Mouse (Mus musculus): ENCODE measurements around the gene Dnmbp. TPM values are rescaled to one million over a fixed set of nuclear protein-coding genes. Genes with fewer than 3 reads are reported as not detected.

Dnmbp gene
- total RNA-seq, 2 experiments from 2014 or later: 10.0 to 13.3 TPM

DNA sequence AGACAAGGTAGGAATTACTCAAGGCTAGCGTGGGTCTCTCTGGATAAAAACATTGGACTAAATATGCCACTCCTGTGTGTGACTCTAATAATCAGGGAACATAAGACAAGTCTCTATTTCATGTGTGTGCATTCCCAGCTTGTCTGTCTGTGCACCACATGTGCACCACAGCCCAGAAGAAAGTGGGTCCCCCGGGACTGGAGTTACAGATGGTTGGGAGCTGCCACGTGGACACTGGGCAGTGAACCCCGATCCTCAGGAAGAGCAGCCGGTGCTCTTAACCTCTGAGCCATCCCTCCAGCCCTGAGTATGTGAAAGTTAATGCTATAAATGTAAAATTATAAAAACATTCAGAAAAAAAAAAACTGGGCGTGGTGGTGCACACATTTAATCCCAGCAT lies 22.2 kb downstream of the Dnmbp start:
- no peak for DNase-seq (ENCODE audit: low spot score in 2 of 2)

DNA sequence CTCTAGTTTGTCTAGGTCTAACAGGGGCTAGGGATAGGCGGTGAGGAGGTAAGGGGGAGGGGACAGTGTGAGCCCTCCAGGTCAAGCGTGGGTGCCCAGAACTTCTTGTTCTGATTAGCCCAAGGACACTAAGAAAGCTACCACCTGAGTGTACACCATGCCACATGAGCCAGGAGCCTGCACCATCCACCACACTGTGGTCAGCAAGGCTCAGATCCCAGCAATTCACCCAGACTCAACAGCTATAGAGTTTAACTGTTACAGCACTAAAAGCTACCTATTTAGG lies 22.6 kb downstream of the Dnmbp start:
- DNase-seq (ENCODE audit: low spot score in 2 of 2): no peak
- intact Hi-C loops (cut with DNase I): no loop called here

More for the DNA sequence above, 22.2 kb downstream of the Dnmbp start:
- intact Hi-C loops (cut with DNase I): no loop called here

DNA sequence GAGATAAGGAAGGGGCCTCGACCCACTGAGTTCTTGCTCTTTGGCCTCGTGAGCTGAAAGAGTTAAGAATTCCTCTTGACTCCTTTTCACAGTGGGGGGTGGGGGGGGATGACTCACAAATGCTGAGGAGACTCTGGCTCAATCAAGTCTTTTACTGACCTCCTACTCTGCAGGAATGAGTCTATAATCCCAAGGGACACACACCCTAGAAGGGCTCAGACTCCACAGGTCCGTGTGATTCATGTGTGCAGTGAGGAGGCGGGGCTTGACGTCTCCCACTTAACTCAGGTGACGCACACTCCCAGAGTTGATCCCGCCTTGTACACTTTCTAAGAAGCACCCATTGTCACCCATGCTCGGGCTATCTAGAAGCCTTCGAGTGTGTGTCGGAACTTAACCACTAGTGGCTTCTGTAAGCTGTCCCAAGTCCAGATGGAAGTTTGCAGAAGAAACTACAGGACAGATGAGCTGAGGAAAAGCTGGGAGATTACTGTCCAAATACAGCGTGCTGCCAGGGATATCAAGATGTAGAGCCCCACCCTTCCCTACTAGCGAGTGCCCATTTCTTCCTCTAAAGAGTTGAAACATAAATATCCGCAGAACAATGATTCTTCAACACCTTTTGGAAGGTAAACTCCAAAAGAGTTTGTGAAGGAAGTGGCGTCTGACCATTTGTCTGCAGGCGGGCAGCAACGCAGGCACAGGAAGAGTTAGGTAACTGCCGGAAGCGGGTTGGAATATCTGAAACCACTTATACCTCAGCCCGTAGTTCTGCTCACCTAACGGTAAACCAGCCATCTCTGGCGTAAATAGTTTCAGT lies 23.2 kb downstream of the Dnmbp start:
- intact Hi-C loops (cut with DNase I): no loop called here
- no peak for DNase-seq (ENCODE audit: low spot score in 2 of 2)

DNA sequence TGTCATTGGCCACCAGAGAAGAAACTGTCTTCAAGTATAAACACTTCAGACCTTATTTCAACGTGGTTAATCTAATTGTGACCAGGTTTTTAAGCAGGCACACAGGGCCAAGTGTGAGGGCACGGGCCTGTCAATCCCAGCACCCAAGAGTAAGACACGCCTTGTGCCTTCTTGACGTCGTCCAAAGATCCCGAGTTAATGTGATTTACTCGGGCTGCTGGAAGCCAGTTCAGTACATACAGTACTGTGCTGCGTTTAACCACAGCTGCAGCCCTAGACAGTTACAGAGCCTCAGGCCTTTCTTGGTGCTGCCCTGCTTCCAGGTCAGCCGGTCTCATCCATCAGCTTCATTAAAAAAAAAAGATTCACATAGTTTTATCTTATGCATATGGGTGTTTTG lies 24.6 kb downstream of the Dnmbp start:
- intact Hi-C loops (cut with DNase I): no loop called here
- DNase-seq (ENCODE audit: low spot score in 2 of 2): no peak

DNA sequence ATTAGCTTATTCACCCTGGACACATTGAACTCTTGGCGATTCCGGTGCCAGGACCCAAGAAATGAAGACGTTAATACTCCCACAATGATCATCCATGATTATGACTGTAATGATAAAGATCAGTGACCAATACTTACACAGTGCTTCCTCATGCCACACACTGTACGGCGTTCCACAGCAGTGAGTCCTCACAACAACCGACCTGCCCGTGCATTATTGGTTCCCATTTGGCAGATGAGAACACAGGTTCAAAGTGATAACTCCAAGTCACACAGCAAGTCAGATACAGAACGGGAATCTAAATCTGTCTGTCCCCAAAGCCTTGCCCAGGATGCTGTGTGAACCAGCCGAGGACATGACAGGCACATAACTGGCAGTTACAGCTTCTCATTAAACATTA lies 25.0 kb downstream of the Dnmbp start:
- DNase-seq (ENCODE audit: low spot score in 2 of 2): no peak
- intact Hi-C loops (cut with DNase I): no loop called here

DNA sequence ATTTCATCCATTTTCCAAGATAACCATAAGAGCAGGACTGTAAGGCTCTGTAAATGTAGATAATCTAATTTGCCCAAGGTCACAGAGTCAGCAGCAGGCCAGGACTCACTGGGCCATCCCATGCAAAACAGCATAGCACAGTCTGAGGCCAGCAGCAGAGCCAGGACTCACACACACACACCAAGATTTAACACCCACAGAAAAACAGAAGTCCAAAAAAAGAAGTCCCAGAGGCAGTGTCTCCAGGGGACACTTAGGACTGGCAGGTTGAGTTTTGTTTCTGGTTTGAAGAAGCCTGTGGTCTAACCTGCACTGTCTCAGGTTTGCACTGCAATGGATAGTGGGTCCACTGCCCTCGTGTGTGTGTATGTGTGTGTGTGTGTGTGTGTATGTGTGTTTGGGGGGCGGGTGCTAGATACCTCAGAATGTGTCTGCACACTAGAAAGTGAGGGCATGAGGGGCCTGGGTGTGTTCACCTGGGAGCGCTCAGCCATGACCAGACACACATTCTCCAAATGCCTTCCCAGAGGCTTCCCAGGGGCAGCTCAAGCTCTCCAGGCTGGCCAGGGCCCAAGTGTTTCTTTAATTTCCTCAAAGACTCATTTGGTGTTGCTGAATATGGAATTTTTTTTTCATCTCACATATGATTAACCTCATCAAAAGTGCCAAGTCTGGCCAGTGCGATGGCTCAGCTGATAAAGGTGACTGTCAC lies 27.1 kb downstream of the Dnmbp start:
- DNase-seq (ENCODE audit: low spot score in 2 of 2): no peak
- intact Hi-C loops (cut with DNase I): no loop called here

DNA sequence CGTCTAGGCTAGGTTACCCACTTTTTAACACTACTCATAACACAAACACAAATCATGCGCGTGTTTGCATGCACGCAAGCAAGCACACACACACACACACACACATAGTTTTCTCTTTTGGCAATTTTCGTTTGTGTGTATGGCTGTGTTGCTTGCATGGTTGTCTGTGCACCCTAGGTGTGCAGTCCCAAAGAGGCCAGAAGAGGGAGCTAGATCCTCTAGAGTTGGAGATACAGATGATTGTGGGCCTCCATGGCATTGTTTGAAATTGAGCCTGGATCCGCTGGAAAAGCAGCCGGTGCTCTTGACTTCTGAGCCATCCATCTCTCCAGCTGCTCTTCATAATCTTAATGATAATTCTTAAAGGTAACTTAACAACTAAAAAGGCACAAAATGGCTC lies 33.5 kb downstream of the Dnmbp start:
- DNase-seq (ENCODE audit: low spot score in 2 of 2): no peak
- intact Hi-C loops (cut with DNase I): loop anchor here (5.0 kb wide), 1 partner anchor 49 kb away; no protein-coding TSS in a partner anchor

DNA sequence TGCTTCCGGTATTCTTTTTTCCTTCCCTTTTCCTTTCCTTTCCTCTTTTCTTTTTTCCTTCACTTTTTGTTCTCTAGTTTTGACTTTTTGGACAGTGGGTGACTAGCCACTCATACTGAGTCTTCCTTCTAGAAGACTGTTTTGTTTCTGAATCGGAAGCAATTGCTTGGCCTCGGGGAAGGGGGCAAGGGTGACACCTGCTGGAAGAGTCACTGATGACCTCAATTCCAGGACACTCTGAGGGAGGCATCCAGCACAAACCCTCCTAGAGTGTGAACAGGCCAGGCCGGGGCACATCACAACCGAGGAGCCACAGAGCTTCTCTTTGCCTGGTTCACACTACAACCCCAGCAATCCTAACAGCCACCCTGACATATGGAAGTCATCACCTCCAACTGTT lies 34.0 kb downstream of the Dnmbp start:
- DNase-seq (ENCODE audit: low spot score in 2 of 2): no peak
- intact Hi-C loops (cut with DNase I): loop anchor here (5.0 kb wide), 1 partner anchor 49 kb away; no protein-coding TSS in a partner anchor

DNA sequence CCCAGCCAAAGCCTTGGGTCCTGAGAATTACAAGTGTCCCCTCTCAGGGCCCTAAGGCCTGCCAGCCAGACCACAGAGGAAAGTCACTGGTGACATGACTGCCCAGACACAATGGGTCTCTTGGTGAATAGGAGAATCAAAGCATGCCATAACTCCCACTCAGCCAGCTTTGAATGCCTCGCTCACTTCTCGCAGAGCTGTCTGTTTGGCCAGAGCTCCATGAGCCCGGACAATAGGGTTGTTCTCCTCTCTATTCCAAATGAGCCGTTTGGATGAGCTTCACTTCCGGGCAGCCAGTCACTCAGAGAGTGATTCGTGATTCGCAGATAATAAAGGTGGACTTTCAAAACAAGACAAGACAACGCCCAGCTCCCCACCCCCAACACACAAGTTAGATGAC lies 34.9 kb downstream of the Dnmbp start:
- DNase-seq (ENCODE audit: low spot score in 2 of 2): no peak
- intact Hi-C loops (cut with DNase I): loop anchor here (5.0 kb wide), 1 partner anchor 48 kb away; no protein-coding TSS in a partner anchor

DNA sequence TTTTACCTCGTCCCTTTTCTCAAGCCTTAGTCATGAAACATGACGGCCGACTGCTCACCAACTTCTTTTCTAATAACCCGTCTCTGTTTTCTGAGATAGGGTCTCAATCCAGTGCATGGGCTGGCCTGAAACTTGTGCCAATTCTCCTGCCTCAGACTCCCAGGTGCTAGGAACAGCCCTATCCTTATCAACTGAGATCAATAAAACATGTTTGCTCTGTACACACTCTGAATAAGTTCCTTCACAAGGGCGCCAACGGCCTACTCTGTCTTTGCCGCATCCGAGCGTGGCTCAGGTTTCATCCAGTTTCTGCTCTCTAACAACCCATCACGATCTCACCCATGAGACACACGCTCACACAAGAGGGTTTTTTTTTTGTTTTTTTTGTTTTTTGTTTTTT lies 35.7 kb downstream of the Dnmbp start:
- intact Hi-C loops (cut with DNase I): no loop called here
- no peak for DNase-seq (ENCODE audit: low spot score in 2 of 2)

DNA sequence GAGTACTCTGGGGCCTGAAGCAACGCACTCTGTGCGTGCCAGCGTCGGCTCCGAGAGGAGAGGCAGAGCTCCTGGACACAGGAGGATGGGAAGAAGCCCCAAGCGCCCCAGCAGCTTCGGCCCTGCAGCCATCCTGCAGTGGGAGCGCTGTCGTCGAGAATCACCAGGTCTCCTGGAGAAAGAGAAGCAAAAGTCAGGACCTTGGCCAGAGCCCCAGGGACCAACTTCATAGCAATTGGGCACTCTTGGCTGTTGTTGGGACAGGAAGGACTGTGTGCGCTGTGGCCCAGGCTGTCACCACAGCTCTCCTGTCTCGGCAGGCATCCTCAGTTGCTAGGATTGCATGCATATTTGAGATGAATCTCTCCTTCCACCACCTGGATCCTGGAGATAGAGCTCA lies 37.1 kb downstream of the Dnmbp start:
- intact Hi-C loops (cut with DNase I): no loop called here
- DNase-seq (ENCODE audit: low spot score in 2 of 2): no peak

DNA sequence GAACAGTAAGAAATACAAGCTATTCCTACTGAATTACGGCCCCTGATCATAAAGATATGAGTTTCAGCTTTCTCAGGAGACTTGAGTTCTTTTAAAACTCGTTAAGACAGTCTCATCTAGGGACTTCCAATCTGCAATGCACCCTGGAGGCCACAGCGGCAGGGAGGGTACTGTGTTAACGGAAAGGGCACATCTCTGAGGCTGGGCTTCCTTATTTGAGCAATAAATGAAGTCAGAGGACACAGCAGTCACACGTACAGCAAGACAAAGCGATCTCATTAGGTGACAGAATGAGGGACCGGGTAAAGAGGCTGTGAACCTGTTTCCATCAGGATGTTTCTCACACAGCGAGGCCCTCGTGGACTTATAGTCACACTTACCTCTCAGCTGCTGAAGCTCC lies 39.3 kb downstream of the Dnmbp start:
- intact Hi-C loops (cut with DNase I): no loop called here

DNA sequence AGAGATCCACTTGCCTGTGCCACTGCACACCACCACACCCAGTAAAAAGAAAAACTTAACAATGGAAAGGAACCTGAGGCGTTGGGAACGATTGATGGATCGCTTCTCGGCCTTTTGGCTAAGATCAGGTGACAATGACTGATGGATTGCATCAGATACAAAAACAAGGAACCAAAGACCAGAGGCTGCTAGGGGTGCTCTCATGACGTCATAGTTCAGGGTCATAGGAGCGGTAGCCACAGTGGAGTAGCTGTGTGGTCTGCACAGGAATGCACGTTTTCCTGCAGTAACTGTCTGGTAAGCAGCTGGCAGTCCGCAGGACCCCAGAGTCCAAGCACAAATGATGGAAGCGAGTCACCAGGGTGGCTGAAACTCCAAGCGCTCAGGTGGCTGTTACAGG lies 41.4 kb downstream of the Dnmbp start:
- DNase-seq (ENCODE audit: low spot score in 2 of 2): no peak
- intact Hi-C loops (cut with DNase I): no loop called here

More for the DNA sequence above, 39.3 kb downstream of the Dnmbp start:
- no peak for DNase-seq (ENCODE audit: low spot score in 2 of 2)

DNA sequence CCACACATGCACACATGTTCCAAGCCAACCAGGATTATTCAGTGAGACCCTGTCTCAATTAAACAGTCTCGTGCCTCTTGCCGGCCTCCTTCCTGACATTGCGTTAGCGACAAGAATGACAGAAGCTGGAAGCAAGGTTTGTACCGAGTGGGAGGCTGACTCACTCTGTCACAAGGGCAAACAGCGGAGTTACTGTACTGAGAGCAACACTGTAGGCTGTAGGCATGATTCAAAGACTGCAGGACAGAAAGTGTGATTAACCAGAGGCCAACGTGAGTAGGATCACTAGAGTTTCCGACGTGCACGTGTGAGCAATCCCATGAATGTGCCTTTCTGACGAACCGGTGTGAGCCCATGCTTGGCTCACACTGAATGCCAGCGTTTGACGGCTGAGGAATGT lies 43.5 kb downstream of the Dnmbp start:
- peak; percentile 9 to 59 for DNase-seq (ENCODE audit: low spot score in 2 of 2)
- intact Hi-C loops (cut with DNase I): no loop called here

DNA sequence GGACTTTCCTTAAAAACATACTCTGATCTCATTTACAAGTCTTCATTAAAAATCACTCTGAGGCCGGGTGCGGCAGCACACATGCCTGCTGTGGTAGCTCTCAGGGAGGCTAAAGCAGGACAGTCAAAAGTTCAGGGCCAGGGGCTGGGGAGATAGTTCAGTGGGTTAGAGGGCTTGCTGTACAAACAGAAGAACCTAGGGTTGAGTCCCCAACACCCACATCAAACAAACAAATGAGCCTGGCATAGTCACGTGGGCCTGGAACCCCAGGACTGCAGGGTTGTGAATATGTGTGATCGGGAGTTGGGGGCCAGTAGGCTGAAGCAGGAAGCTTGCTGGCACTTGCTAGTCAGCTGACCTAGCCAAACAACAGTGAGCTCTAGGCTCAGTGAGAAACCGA lies 44.0 kb downstream of the Dnmbp start:
- DNase-seq (ENCODE audit: low spot score in 2 of 2): no peak
- intact Hi-C loops (cut with DNase I): no loop called here

DNA sequence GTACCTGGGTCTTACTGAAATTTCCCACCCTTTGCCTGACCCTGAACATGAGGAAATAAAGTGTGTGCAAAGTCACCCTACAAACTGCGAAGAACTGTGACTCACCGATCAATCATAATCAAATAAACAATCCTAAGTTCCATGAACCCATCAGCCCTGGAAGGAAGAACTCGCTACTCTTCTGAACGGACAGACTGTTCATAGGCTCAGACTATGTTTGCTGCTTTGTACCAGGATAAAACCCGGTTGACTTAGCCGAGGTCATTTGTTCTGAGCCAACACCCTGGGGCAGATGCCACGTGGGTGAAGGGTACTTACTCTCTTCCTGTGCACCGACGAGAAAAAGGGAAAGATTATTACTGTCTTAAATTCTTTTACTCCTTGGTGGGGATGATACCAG lies 45.2 kb downstream of the Dnmbp start:
- intact Hi-C loops (cut with DNase I): no loop called here

DNA sequence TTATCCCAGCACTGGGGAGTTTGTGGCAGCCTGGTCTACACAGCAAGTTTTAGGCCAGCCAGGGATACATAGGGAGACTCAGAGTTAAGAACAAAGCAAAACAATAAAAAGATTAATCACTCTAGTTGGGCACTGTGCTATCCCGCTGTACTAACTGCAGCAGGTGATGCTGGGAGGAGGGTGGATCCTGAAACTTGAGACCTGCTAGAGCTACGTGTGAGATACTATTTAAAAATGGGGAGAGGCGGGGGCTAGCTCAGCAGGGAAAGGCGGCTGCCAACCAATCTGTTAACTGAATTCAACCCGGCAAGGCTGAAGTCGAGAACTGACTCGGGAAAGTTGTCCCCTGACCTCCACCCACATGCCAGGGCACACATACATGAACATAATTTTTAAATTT lies 45.9 kb downstream of the Dnmbp start:
- intact Hi-C loops (cut with DNase I): no loop called here
- no peak for DNase-seq (ENCODE audit: low spot score in 2 of 2)

More for the DNA sequence above, 45.2 kb downstream of the Dnmbp start:
- DNase-seq (ENCODE audit: low spot score in 2 of 2): no peak

DNA sequence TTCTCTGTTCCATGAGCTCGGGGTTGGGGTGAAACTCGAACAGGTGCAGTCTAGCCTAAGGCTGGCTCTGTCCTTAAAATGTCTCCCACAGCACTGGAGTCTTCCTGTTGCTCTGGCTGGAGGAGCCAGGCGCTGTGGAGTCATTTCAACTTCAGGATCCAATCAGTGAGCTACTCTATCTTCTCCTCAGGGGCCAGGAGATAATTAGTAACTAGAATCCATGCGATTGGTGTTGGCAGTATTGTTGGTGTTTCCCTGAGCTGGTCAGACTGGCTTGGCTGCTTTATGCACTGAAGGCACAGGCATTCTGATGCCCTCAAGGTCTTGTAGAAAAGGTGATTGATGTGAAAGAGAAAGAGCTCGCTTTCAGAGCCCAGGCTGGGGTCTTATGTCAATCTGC lies 49.5 kb downstream of the Dnmbp start:
- DNase-seq (ENCODE audit: low spot score in 2 of 2): no peak
- intact Hi-C loops (cut with DNase I): no loop called here

DNA sequence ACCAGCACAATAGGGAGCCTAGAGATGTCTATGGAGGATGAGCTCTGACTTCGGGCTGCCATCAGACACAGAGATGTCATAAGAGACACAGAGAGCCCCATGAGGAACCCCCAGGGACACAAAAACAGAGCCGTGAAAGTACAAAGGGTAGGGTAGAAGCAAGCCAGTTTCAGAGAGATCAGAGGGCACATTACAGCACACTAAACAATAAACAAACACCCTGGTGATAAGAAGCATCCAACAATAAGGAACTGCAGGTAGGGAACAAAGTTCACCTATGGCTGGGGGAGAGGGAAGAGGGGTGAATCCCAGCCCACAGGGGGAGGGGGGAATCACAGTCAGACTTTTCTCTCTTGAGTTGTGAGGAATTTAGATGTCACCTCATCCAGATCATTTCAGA lies 52.3 kb downstream of the Dnmbp start:
- no peak for DNase-seq (ENCODE audit: low spot score in 2 of 2)
- intact Hi-C loops (cut with DNase I): no loop called here

DNA sequence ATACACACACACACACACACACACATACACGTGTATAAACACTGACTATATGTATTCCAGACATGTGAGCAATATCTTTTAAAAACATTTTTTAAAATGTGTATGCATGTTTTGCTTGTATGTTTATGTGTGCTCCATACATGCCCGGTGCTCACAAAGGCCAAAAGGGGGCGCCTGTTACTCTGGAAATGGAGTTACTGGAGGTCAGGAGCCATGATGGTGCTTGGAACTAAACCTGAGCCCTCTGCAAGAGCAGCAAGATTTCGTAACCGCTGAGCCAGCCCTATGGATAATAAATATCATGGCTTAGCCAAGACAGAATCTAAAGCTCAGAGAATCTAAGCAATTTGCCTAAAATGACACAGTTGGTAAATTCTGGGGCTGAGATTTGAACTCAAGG lies 52.7 kb downstream of the Dnmbp start:
- DNase-seq (ENCODE audit: low spot score in 2 of 2): no peak
- intact Hi-C loops (cut with DNase I): no loop called here

DNA sequence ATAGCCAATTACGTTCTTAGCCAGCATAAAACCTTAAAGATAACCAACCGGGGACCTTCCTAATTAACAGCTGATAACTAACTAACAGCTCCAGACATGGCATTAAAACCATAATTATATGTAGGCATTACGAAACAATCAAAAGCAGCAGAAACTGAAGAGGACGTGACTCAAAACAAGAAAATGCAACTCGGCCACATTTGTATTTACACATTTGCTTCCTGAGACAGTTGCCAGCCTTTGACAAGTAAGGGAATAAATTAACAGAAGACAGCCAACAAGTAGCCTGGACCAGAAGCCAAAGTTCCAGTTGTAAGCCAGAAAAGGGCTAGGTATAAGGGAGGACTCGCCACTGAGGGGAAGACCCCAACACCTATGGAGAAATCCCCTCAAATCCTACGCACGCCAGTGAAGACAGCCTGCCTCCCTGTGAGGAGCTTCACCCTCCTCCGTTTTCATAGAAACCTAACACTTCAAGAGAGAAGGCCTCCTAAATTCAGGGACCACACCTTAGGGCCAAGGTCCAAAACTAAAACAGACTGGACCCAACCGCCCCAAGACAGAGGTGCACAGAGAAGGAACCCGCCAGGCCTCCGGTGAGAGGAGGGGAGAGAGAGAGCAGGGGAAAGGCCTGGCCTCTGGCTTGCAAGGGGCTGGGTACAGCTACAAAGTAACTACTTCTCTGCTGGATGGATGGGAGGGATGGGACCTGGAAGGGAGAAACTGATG lies 53.5 kb downstream of the Dnmbp start:
- intact Hi-C loops (cut with DNase I): no loop called here
- no peak for DNase-seq (ENCODE audit: low spot score in 2 of 2)
